Mouse (Mus musculus) fibroblast of lung, adult 2 months (primary cell): Measurements from ENCODE around the gene Qtrt2.
A peak's percentile ranks its signal among the peaks of the same experiment; 100 is the strongest.

Experiments used
- DNase-seq: peaks from one replicate; pipeline ENCODE4 v3.0.0-alpha.2; 2011; ENCODE audit warnings: low read depth

Qtrt2 gene

GRCm38 (mm10) chr16:43926341-43926859 is at the start of gene Qtrt2:
Gene Qtrt2 (minus strand): TSS chr16:43926809.
- no peak for DNase-seq

- DNase-seq, result peak; percentile 10
Observed at GRCm38 (mm10) chr16:43973606-43974220, 47.1 kb upstream of the Qtrt2 start.

DNA sequence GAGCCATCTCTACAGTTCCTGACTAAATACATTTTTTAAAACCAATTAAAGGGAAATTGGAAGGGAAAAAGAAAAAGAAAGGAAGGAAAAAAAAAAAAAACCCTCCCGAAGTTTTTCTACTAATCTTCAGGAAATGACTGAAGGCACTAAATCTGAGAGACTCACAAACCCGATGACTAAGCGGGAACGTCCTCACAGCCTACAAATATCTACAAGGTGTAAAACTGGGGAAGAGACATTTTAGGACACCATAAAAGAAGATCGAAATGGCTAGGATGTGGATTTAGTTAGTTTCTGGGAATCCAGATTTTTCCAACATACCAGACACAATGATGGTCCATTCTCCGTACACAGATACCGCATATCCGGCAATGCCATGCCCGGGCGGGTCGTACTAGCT is 46.5 kb upstream of the Qtrt2 start:
- DNase-seq, result no peak

DNA sequence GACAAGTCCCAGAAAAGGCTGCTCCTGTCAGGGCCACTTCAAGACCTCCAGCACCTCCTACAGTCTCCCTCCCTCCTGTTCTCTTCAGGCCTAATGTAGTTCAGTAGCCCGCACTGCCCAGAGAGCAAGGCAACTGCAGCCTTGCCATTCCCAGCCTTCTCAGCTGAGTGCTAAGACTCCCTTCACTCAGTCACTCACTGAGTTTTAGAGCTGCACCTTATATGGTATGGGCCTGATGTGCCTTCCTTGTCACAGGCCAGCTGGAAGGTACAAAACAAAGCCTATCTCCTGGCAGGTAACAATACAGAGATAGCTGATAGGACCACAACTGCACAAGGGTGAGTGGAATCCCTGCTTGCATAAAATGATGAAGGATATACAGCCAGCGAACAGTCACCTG is 45.8 kb upstream of the Qtrt2 start:
- DNase-seq, result no peak

DNA sequence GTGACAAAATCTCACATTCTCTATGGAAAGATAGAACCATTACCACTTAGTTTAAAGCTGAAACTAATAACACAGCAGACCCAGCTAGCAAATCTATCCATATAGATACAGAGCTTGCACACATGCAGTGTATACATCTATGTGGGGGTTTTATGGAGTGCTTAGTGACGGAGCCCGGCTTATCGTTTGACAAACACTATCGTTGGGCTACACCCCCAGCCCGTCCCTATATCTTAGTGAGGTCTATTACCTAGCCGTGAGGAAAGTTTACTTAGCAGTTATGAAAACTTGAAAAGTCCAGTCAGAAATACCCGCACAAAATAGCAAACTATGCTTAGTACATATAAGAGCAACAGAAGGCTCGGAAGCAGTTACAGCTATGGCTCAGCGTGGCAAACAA is 45.1 kb upstream of the Qtrt2 start:
- no peak for DNase-seq

- no peak for DNase-seq
Observed at GRCm38 (mm10) chr16:43971189-43971588, 44.6 kb upstream of the Qtrt2 start.

- no peak for DNase-seq
Observed at GRCm38 (mm10) chr16:43970426-43970825, 43.8 kb upstream of the Qtrt2 start.

DNA sequence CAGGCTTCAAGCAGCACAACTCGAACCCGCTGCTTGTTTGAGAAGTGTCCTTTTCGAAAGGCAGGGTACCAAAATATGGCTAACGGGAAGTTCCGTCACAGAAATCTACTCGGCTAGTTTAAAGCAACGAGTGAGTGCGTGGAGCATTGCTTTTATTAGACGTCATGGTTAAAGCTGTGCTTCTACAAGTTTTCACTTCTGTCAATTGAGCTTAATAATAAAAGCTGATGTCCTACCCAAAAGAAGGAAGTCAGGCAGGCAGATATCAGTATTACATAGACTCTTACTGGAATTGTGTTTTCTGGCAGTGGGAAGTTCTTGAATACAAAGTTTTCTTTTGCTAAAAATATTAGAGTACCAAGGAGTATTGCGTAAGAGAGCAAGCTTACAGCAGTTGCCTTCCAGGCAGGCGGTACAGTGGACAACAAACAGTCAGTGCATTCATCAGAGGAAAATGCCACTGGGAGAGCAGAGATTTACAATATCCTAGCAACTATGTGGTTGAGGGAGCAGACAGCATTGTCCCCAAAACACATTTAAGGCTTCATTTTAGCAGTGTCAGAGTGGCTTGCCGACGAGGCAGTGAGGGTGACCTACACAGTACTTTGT is 39.3 kb upstream of the Qtrt2 start:
- peak; percentile 57 for DNase-seq

DNA sequence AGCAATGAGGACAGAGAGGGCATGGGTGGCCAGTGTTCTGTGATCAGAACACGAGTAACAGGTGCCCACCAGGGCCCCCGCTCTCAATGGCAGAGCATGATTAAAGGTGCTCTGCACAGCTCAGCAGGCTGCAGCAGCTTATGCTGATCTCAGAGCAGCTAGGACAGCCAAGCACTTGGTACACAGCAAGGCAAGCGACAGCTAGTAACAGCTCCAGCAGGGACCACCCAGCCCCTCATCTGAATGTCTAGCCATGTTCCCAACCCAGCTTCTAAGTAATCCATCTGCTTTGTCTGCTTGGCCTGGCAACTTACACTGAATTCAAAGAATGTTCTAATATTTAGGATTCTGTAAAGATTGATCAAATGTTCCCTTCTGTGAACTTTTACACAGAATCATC is 37.2 kb upstream of the Qtrt2 start:
- DNase-seq, result no peak

DNA sequence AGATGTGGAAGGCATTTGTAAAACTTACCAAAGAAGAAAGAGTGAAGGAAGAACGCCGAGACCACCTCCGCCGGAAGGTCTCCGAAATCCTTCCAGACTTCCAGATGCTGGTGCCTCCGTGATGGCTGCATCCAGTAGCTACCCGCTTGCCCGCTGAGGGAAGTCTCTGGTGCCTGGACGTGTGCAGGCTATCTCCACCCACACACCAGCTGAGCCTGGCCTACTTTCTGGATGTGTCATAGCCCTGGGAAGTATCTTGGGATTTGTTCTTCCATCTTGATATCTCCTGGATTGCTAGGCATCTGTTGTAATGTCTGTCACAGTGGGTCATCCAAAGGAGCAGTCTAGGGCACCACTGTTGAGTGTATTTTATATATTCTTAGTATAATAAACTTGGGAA is 36.7 kb upstream of the Qtrt2 start:
- no peak for DNase-seq

- no peak for DNase-seq
Observed at GRCm38 (mm10) chr16:43958038-43958437, 31.4 kb upstream of the Qtrt2 start.

DNA sequence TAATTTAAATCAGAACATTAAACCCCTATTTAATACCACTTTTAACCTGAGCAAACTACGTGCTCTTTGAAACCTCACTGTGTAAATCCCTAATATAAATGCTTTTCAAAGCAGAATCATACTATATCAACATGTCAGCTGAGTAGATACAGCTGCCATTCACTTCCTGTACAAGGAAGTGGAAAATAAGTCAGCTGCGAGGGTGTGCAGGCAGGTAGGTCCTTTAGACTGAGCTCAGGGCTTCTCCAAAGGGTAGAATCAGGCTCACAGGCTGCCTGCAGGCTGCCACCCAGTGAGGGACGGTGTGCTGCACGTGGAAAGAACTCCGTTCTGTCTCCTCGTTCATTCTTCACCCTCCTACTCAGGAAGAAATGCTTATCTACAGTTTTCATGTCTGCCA is 28.3 kb upstream of the Qtrt2 start:
- DNase-seq, result no peak

- DNase-seq, result no peak
Observed at GRCm38 (mm10) chr16:43951591-43951990, 25.0 kb upstream of the Qtrt2 start.

- DNase-seq, result no peak
Observed at GRCm38 (mm10) chr16:43945869-43946268, 19.3 kb upstream of the Qtrt2 start.

GRCm38 (mm10) chr16:43945351-43945750 is 18.7 kb upstream of the Qtrt2 start:
- no peak for DNase-seq

GRCm38 (mm10) chr16:43940846-43941245 is 14.2 kb upstream of the Qtrt2 start:
- no peak for DNase-seq

DNA sequence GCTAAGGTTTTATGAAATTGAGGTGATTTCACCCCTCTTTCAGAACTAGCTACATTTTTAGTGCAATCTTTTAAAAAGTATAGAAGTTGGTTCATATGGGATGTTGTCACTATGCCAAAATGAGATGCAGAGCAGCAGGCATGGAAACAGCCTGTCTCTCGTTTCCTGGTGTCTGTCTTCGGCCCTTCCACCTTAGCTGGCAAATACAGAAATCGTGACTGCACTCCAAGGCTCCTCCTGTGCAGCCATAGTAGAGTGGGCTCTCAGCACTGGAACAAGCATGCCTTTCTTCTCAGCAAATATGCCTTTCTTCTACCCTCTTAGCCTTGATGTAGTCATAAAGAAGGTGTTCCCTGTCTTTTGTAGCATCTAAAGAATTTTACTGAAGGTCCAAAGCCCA is 9.3 kb upstream of the Qtrt2 start:
- no peak for DNase-seq

- no peak for DNase-seq
Observed at GRCm38 (mm10) chr16:43935367-43935766, 8.8 kb upstream of the Qtrt2 start.

DNA sequence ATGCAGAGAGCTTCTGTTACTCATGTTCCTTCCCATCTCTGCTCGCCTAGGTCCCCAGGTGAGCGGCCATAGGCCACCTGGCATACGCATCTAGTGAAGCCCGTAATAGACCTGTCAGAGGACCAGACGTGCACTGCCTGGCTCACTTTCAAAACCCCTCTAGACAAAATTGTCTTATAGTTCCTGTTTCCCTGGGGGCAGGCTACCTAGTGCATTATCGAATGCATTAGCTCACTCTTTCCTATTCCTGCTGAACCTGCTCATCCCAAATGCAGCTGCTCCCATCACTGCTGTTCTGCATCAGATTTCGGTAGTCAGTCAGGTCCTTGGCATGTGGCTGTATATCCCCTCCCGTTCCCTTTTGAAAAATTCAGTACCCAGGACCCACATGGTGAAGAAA is 8.2 kb upstream of the Qtrt2 start:
- no peak for DNase-seq

DNA sequence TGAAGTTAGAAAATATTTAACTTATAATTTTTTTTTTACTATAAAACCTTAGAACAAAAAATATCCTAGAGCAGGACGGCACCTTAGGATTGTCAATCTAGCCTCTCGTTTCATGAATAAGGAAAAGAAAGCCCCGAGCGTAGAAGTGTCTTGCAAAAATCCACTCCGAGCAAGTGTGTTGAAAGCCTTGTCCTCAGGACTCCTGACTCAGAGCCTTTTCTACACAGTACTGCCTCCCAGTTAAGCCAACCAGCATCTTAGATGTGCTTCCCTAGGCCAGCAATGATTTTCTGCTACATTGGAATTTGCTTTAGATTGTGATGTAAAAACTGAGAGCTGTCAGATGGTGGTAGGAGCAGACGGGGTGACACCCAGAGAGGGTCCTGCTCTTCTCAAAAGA is 6.4 kb upstream of the Qtrt2 start:
- DNase-seq, result no peak

- DNase-seq, result no peak
Observed at GRCm38 (mm10) chr16:43932319-43932718, 5.7 kb upstream of the Qtrt2 start.

DNA sequence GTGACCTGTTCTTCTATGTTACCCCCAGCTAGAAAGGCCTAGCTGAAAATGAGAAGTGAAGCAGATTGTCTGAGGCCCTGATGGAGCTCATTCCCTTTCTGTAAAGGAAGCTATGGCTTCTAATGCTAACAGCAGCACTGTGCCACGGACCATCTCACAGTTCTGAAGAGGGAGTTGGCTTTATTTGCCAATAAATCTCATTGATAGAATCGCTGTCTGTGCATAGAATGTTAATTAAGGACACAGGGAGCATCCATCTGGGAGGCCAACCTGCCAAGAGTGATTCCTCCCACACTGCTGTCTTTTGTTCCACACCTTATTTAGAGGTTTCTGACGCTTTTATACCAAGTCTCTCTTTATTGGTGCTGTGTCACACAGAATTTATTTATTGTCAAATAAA is 4.9 kb upstream of the Qtrt2 start:
- DNase-seq, result no peak

GRCm38 (mm10) chr16:43930577-43930976 is 4.0 kb upstream of the Qtrt2 start:
- no peak for DNase-seq

- no peak for DNase-seq
Observed at GRCm38 (mm10) chr16:43925846-43926245, 763 bp downstream of the Qtrt2 start.
